Mouse (Mus musculus): ENCODE results near the gene Ptprr. TPM values are rescaled to one million over a fixed set of nuclear protein-coding genes. Genes with fewer than 3 reads are reported as not detected.

Gene Ptprr
- polyA plus RNA-seq, 1 experiment from 2014 or later: 14.6 TPM

- Histone ChIP-seq H3K27ac (ENCODE audit: low read depth, low read length) (no peak overlapping the region), H3K9me3 (ENCODE audit: control insufficient read depth, low read length) (no peaks in the 10 kb centered on the region), H3K27me3 (ENCODE audit: control insufficient read depth, insufficient read depth, low read length) (no peaks in the 10 kb centered on the region), H3K36me3 (ENCODE audit: control insufficient read depth, insufficient read depth, low read length) (no peaks in the 10 kb centered on the region), H3K4me3 (ENCODE audit: low read depth, low read length) (peak overlapping the region; percentile 52), H3K4me1 (ENCODE audit: control insufficient read depth, insufficient read depth, low read length) (peaks cover 3% of the 10 kb centered on the region), H3K9ac (ENCODE audit: low read length) (peak overlapping the region; percentile 51), H3K4me2 (ENCODE audit: low read depth) (peak overlapping the region; percentile 87)
- DNase-seq (ENCODE audit: low spot score) (peak; percentile 56), ATAC-seq (ENCODE audit: insufficient read depth, low FRiP score, low TSS enrichment) (0 out of 2 replicates have a peak, but pooled peaks have one; percentile 15)
- 10% methylated on average over 20 of the region's 20 CpGs for WGBS
Observed at GRCm38 (mm10) chr10:116019086-116019860, 1.3 kb downstream of the Ptprr start.

DNA sequence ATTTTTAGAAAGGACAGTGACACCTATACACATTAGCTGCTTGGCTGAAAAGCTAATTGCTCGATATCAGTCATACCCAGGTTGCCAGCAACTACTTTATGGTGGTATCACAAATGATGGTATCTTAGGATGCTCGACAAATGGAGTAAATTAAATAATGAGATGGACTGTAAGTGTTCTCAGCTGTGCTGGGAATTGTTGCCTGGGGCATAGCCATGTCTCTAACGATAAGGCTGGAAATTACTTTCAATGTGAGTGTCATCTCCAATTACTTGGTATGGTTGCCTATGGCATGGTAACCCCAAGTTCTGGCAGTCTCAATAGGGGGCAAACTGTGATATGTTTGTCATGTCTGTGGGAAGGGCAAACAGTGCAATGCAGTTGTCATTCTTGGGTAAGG lies 3.1 kb downstream of the Ptprr start:
- Histone ChIP-seq H3K27me3 (ENCODE audit: control insufficient read depth, insufficient read depth, low read length) (no peaks in the 10 kb centered on the region), H3K4me3 (ENCODE audit: low read depth, low read length) (no peak overlapping the region), H3K4me2 (ENCODE audit: low read depth) (no peak overlapping the region), H3K36me3 (ENCODE audit: control insufficient read depth, insufficient read depth, low read length) (no peaks in the 10 kb centered on the region), H3K27ac (ENCODE audit: low read depth, low read length) (no peak overlapping the region), H3K4me1 (ENCODE audit: control insufficient read depth, insufficient read depth, low read length) (peaks cover 3% of the 10 kb centered on the region), H3K9me3 (ENCODE audit: control insufficient read depth, low read length) (no peaks in the 10 kb centered on the region), H3K9ac (ENCODE audit: low read length) (no peak overlapping the region)
- DNase-seq (ENCODE audit: low spot score) (no peak), ATAC-seq (ENCODE audit: insufficient read depth, low FRiP score, low TSS enrichment) (no peak)
- 72% methylated on average over 3 of the region's 3 CpGs for WGBS

DNA sequence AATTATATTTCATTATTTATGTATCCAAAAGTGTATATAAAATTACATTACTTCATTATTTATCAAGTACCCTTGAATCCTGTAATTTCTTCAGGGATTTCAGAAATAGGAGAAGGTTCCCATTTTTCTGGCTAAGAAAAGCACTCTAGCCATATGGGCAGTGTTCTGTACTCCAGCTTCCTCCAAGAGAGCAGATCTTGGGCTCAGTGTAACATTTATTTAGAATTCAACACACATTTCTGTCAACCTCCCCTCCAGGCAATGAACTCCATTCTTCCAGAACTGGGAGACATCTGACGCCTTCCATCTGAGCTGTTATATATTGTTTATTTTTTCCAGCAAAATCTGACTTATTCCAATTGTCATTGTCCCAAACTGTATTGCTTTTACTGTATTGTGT lies 20.1 kb downstream of the Ptprr start:
- no peaks in the 10 kb centered on the region for H3K9me3 ChIP-seq (ENCODE audit: control insufficient read depth, low read length)
- H3K4me1 ChIP-seq (ENCODE audit: control insufficient read depth, insufficient read depth, low read length): no peaks in the 10 kb centered on the region
- 98% methylated on average over 1 of the region's 1 CpGs for WGBS
- no peak overlapping the region for H3K9ac ChIP-seq (ENCODE audit: low read length)
- H3K27me3 ChIP-seq (ENCODE audit: control insufficient read depth, insufficient read depth, low read length): no peaks in the 10 kb centered on the region
- ATAC-seq (ENCODE audit: insufficient read depth, low FRiP score, low TSS enrichment) (no peak), DNase-seq (ENCODE audit: low spot score) (no peak)
- no peak overlapping the region for H3K4me2 ChIP-seq (ENCODE audit: low read depth)
- H3K36me3 ChIP-seq (ENCODE audit: control insufficient read depth, insufficient read depth, low read length): no peaks in the 10 kb centered on the region
- H3K4me3 ChIP-seq (ENCODE audit: low read depth, low read length): no peak overlapping the region
- H3K27ac ChIP-seq (ENCODE audit: low read depth, low read length): no peak overlapping the region

- Histone ChIP-seq H3K9me3 (ENCODE audit: control insufficient read depth, low read length) (no peaks in the 10 kb centered on the region), H3K9ac (ENCODE audit: low read length) (no peak overlapping the region)
- DNase-seq (ENCODE audit: low spot score): no peak
Observed at GRCm38 (mm10) chr10:116075954-116076353, 57.9 kb downstream of the Ptprr start.

DNA sequence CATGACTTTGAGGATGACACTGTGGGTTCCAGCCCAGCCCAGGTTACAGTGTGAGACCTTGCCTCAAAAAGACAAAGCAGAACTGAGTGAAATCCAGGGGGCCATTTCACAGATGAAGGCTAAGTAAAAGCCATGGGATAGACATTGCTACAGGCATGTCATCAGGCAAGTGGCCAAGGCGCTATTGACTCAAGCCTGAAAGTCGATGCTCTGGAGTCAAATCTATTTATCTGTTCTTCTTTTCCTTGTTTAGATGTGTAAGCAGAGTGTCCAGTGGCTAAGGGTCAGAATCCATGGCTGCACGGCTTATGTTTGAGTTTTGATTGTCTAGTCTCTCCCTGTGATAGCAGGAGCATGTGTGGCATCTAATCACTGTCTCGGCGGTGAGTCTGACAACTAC lies 60.6 kb downstream of the Ptprr start:
- Histone ChIP-seq H3K4me2 (ENCODE audit: low read depth) (no peak overlapping the region), H3K36me3 (ENCODE audit: control insufficient read depth, insufficient read depth, low read length) (no peaks in the 10 kb centered on the region), H3K27me3 (ENCODE audit: control insufficient read depth, insufficient read depth, low read length) (no peaks in the 10 kb centered on the region), H3K4me1 (ENCODE audit: control insufficient read depth, insufficient read depth, low read length) (no peaks in the 10 kb centered on the region), H3K9me3 (ENCODE audit: control insufficient read depth, low read length) (no peaks in the 10 kb centered on the region), H3K9ac (ENCODE audit: low read length) (no peak overlapping the region), H3K27ac (ENCODE audit: low read depth, low read length) (no peak overlapping the region), H3K4me3 (ENCODE audit: low read depth, low read length) (no peak overlapping the region)
- WGBS: 87% methylated on average over 5 of the region's 5 CpGs
- ATAC-seq (ENCODE audit: insufficient read depth, low FRiP score, low TSS enrichment) (no peak), DNase-seq (ENCODE audit: low spot score) (no peak)

More at GRCm38 (mm10) chr10:116075954-116076353, 57.9 kb downstream of the Ptprr start:
- no peaks in the 10 kb centered on the region for H3K36me3 ChIP-seq (ENCODE audit: control insufficient read depth, insufficient read depth, low read length)
- H3K4me3 ChIP-seq (ENCODE audit: low read depth, low read length): no peak overlapping the region
- H3K27me3 ChIP-seq (ENCODE audit: control insufficient read depth, insufficient read depth, low read length): no peaks in the 10 kb centered on the region
- no peak overlapping the region for H3K27ac ChIP-seq (ENCODE audit: low read depth, low read length)
- H3K4me1 ChIP-seq (ENCODE audit: control insufficient read depth, insufficient read depth, low read length): no peaks in the 10 kb centered on the region
- no peak for ATAC-seq (ENCODE audit: insufficient read depth, low FRiP score, low TSS enrichment)
- H3K4me2 ChIP-seq (ENCODE audit: low read depth): no peak overlapping the region
- WGBS: 93% methylated on average over 5 of the region's 5 CpGs

DNA sequence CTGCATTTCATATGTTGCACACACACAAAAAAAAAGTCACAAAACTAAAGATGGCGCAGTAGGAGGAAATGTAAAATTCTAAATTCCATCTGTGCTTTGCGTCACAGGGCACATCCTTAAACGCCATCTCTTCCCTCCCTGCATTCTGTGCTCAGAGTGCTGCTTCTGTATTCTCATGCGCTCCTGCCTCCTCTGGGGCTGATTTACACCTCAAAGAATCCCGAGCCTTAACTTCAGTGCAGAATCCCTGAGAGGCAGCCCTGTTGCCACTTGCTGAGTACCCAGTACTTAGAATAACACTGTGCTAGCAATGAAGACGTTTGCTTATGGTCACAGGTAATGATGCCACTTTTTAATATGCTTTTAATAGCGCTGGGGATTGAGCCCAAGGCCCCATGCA lies 61.4 kb downstream of the Ptprr start:
- DNase-seq (ENCODE audit: low spot score): no peak
- 42% methylated on average over 7 of the region's 7 CpGs for WGBS
- Histone ChIP-seq H3K4me1 (ENCODE audit: control insufficient read depth, insufficient read depth, low read length) (no peaks in the 10 kb centered on the region), H3K27me3 (ENCODE audit: control insufficient read depth, insufficient read depth, low read length) (no peaks in the 10 kb centered on the region), H3K9me3 (ENCODE audit: control insufficient read depth, low read length) (no peaks in the 10 kb centered on the region), H3K27ac (ENCODE audit: low read depth, low read length) (no peak overlapping the region), H3K9ac (ENCODE audit: low read length) (no peak overlapping the region), H3K4me2 (ENCODE audit: low read depth) (no peak overlapping the region), H3K36me3 (ENCODE audit: control insufficient read depth, insufficient read depth, low read length) (no peaks in the 10 kb centered on the region), H3K4me3 (ENCODE audit: low read depth, low read length) (no peak overlapping the region)
- ATAC-seq (ENCODE audit: insufficient read depth, low FRiP score, low TSS enrichment): no peak

GRCm38 (mm10) chr10:116080841-116081240 lies 62.8 kb downstream of the Ptprr start:
- WGBS: 85% methylated on average over 6 of the region's 6 CpGs

DNA sequence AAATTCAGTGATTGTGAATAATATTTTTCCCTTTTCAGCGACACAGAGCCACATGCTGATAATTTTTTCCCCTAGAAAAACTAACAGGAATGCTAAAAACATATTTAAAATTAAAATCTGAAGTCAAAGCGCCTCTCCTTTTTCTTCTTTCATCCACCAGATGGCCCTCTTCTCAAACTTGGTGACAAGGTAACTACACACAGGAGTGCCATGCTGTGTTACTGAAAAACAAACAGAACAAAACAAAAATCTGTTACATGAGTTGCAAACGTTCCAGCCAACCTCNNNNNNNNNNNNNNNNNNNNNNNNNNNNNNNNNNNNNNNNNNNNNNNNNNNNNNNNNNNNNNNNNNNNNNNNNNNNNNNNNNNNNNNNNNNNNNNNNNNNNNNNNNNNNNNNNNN lies 66.0 kb downstream of the Ptprr start:
- H3K9ac ChIP-seq (ENCODE audit: low read length): no peak overlapping the region
- DNase-seq (ENCODE audit: low spot score) (peak; percentile 22), ATAC-seq (ENCODE audit: insufficient read depth, low FRiP score, low TSS enrichment) (no peak)
- no peaks in the 10 kb centered on the region for H3K36me3 ChIP-seq (ENCODE audit: control insufficient read depth, insufficient read depth, low read length)
- H3K4me3 ChIP-seq (ENCODE audit: low read depth, low read length): no peak overlapping the region
- H3K4me2 ChIP-seq (ENCODE audit: low read depth): no peak overlapping the region
- no peaks in the 10 kb centered on the region for H3K4me1 ChIP-seq (ENCODE audit: control insufficient read depth, insufficient read depth, low read length)
- no peaks in the 10 kb centered on the region for H3K9me3 ChIP-seq (ENCODE audit: control insufficient read depth, low read length)
- no peaks in the 10 kb centered on the region for H3K27me3 ChIP-seq (ENCODE audit: control insufficient read depth, insufficient read depth, low read length)
- no peak overlapping the region for H3K27ac ChIP-seq (ENCODE audit: low read depth, low read length)
- WGBS: 32% methylated on average over 3 of the region's 3 CpGs

More at GRCm38 (mm10) chr10:116080841-116081240, 62.8 kb downstream of the Ptprr start:
- Histone ChIP-seq H3K36me3 (ENCODE audit: control insufficient read depth, insufficient read depth, low read length) (no peaks in the 10 kb centered on the region), H3K27me3 (ENCODE audit: control insufficient read depth, insufficient read depth, low read length) (no peaks in the 10 kb centered on the region), H3K27ac (ENCODE audit: low read depth, low read length) (no peak overlapping the region), H3K4me3 (ENCODE audit: low read depth, low read length) (no peak overlapping the region), H3K4me2 (ENCODE audit: low read depth) (no peak overlapping the region), H3K9me3 (ENCODE audit: control insufficient read depth, low read length) (no peaks in the 10 kb centered on the region), H3K4me1 (ENCODE audit: control insufficient read depth, insufficient read depth, low read length) (no peaks in the 10 kb centered on the region), H3K9ac (ENCODE audit: low read length) (no peak overlapping the region)
- ATAC-seq (ENCODE audit: insufficient read depth, low FRiP score, low TSS enrichment) (no peak), DNase-seq (ENCODE audit: low spot score) (no peak)

- H3K27ac ChIP-seq (ENCODE audit: low read depth, low read length): no peak overlapping the region
- no peak overlapping the region for H3K4me3 ChIP-seq (ENCODE audit: low read depth, low read length)
- DNase-seq (ENCODE audit: low spot score) (no peak), ATAC-seq (ENCODE audit: insufficient read depth, low FRiP score, low TSS enrichment) (no peak)
- 92% methylated on average over 13 of the region's 13 CpGs for WGBS
- no peaks in the 10 kb centered on the region for H3K36me3 ChIP-seq (ENCODE audit: control insufficient read depth, insufficient read depth, low read length)
- H3K27me3 ChIP-seq (ENCODE audit: control insufficient read depth, insufficient read depth, low read length): no peaks in the 10 kb centered on the region
- H3K9me3 ChIP-seq (ENCODE audit: control insufficient read depth, low read length): no peaks in the 10 kb centered on the region
- no peak overlapping the region for H3K9ac ChIP-seq (ENCODE audit: low read length)
- H3K4me2 ChIP-seq (ENCODE audit: low read depth): no peak overlapping the region
- H3K4me1 ChIP-seq (ENCODE audit: control insufficient read depth, insufficient read depth, low read length): no peaks in the 10 kb centered on the region
Observed at GRCm38 (mm10) chr10:116096466-116096865, 78.5 kb downstream of the Ptprr start.

Measured in neural tube, embryonic 11.5 days (tissue).